Mouse (Mus musculus) heart, adult 2 months (tissue): ENCODE data around the gene Sspn.

Experiments
- CTCF ChIP-seq: fragments of 200-600 bp; IDR thresholded peaks from 2 replicates; pipeline ENCODE4 v1.8.1; 2022; ENCODE audit warnings: antibody characterized with exemption, mild to moderate bottlenecking, moderate library complexity
- EP300 ChIP-seq: fragments of 200-500 bp; IDR thresholded peaks from 2 replicates; pipeline ENCODE4 v1.6.1; 2011; ENCODE audit warnings: low read depth, low read length, control low read depth; ENCODE audit not compliant: insufficient read depth
- POLR2A ChIP-seq: fragments of 200-500 bp; IDR thresholded peaks from 2 replicates; pipeline ENCODE4 v1.6.1; 2011; ENCODE audit warnings: mild to moderate bottlenecking, low read depth, low read length, control low read depth; ENCODE audit not compliant: insufficient read depth

DNA sequence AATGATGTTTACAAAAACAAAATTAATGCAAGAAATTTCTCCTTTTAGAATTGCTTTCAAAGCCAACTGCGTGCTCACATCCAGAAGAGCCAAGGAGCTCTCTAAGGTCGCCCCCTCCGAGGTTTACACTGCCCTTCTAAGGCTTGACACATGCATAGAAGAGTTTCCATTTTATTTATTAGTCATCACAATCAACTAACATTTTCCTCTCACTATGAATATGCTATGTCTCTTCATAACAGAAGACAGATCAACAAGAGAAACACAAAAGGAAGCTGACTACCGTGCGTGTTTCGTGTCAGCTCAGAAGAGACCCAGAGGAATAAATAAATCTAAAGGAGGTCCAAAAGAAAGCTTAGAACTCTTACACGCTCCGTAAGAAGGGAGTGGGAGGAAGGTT, 49.6 kb downstream of the Sspn start:
- no peak for TF ChIP-seq CTCF
- TF ChIP-seq EP300: no peak
- TF ChIP-seq POLR2A: no peak
